ENCODE assay signal across 8 mouse cellular contexts in the genomic region with DNA sequence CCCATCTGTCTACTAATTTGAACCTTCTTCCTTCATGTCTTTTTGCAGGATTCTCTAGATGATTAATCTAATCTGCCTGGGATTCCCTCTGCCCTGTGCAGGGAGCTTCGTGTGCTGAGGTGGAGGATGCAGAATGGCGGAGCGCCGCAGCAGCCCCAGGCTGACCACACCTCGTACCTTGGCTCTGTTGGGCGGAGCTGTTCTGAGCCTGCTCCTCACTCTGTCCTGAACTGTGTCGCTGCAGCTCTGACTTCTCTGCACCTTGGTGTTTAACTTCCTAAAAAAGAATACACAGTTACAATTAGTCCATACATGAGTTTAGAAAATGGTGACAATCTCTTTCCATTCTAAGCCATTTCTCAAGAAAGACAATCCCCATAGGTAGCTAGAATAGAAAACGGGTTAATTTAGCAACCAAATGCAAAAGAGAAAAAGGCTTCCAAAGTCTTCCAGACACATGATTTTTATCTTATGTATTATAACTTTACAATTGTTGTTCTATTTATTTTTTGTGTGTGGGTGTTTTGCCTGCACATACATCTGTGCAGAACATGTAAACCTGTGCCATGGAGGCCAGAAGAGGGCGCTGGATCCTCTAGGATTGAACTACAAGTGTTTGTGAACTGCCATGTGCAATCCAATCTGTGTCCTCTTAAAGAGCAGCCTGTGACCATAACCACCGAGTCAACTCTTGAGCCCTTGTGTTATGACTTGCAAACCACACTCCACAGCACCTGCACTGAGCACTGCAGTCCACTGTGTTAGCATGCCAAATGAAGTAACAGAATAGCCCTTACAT. TPM values are rescaled to one million over a fixed set of nuclear protein-coding genes. Genes with fewer than 3 reads are reported as not detected.
DNase-seq lines count a peak whose midpoint lies in the region; ATAC-seq lines count a peak whose summit lies in the region.

No protein-coding gene starts in this region.

- no peaks in the 10 kb centered on the region for H3K4me1 ChIP-seq in liver, embryonic 11.5 days (replicated peaks; ENCODE audit: control insufficient read depth, insufficient read depth, low read length)

- H3K27me3 ChIP-seq in liver, embryonic 11.5 days (replicated peaks; ENCODE audit: control insufficient read depth, insufficient read depth, low read length), result no peaks in the 10 kb centered on the region

- WGBS in liver, embryonic 11.5 days, result 77% methylated on average over 10 of the region's 10 CpGs

- no peak overlapping the region for H3K9ac ChIP-seq in liver, embryonic 11.5 days (ENCODE audit: low read depth, low read length)

- no peaks in the 10 kb centered on the region for H3K9me3 ChIP-seq in liver, embryonic 11.5 days (ENCODE audit: control insufficient read depth, low read length)

- H3K36me3 ChIP-seq in liver, embryonic 11.5 days (ENCODE audit: control insufficient read depth, insufficient read depth, low read length), result peaks cover 20% of the 10 kb centered on the region; the same call in 1 of the 2 replicates

- DNase-seq in liver (peak; percentile 61), R1 (ENCODE audit: low read depth, low spot score) (peak; percentile 74)
- DNase-seq in liver, embryonic 11.5 days (ENCODE audit: low spot score), result no peak
- DNase-seq in cerebellum, postnatal 25 days, result peak; percentile 73 to 87
- peak; percentile 73 for DNase-seq in heart, adult 8-10 months (ENCODE audit: low spot score)
- DNase-seq in layer of hippocampus, postnatal 25 days (ENCODE audit: extremely low spot score in 1 of 2, low spot score in 1 of 2), result peak; percentile 58 to 85
- DNase-seq in naive thymus-derived CD4-positive, alpha-beta T cell, adult 2 months (ENCODE audit: low read depth), result peak; percentile 66

- H3K4me3 ChIP-seq in liver, embryonic 11.5 days (ENCODE audit: low read depth, low read length), result no peak overlapping the region

- no peak overlapping the region for H3K27ac ChIP-seq in liver, embryonic 11.5 days (ENCODE audit: low read depth, low read length)

- no peak for ATAC-seq in liver, embryonic 11.5 days (replicated peaks; ENCODE audit: low FRiP score)
- ATAC-seq in erythroid progenitor cell, adult 5-6 weeks (replicated peaks; ENCODE audit: low FRiP score, poor library complexity, severe bottlenecking), result no peak

- no peak overlapping the region for H3K4me2 ChIP-seq in liver, embryonic 11.5 days

RNA-seq across cellular contexts. Expression of a gene that starts 53.1 kb away (rescaled TPM):
- 3.7 and 4.3 TPM in 2 replicates for polyA plus RNA-seq in liver, embryonic 11.5 days (2014; fragmentation: Nextera tagmentation; extraction: Ambion mirVana)
- total RNA-seq in heart, adult 8-10 months (2022), result 10 to 100 TPM in 1 of 4 experiments, 1 to 10 TPM in 3; 8.1 to 10.5 (median 9.4) TPM
- 10 to 100 TPM; 24.0 to 25.5 TPM for total RNA-seq in layer of hippocampus, postnatal 25 days (2021)
- 1.7 and 3.6 TPM in 2 replicates for total RNA-seq in erythroid progenitor cell, adult 5-6 weeks (2015; ENCODE audit: low replicate concordance)
- total RNA-seq in erythroid progenitor cell, adult 5-6 weeks (2017; ENCODE audit: low replicate concordance), result 10.3 and 10.5 TPM in 2 replicates
